Mouse (Mus musculus): ENCODE results near the gene Bhlha15.

DNA sequence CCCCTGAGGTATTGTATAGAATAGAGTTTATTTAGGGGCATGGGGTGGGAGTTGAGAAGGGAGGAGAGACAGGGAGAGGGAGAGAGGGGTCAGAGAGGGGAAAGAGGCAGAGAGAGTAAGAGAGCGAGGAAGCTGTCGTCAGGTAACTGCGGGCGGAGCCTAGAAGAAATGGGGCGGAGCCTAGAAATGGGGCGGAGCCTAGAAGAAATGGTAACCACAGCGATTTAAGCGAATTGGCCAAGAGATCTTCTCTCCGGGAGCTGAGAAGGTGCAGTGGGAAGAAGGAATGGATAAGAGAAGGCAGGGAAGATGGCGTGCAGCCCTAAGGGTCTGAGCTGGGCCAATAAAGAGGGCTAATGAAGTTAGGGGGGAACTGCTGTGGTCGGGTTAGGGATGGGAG is 36.1 kb downstream of the Bhlha15 start:
- TF ChIP-seq NANOG (IDR thresholded peaks at IDR 0.05; ENCODE audit: borderline replicate concordance, low read length): no peak
- no peak for TF ChIP-seq CTCF (conservative IDR thresholded peaks at IDR 0.05; ENCODE audit: low read length)
- TF ChIP-seq POU5F1 (IDR thresholded peaks at IDR 0.05; ENCODE audit: borderline replicate concordance, low read length): no peak

All from E14TG2a.4 (cell line).